Mouse (Mus musculus): ENCODE measurements around the gene Gm10643.

Gene Gm10643

GRCm38 (mm10) chr8:84065037-84065436 lies at the start of gene Gm10643:
Gene Gm10643, minus strand, starts transcription at chr8:84065137.
- in situ Hi-C loops (cut with MboI, MseI): no loop called here

DNA sequence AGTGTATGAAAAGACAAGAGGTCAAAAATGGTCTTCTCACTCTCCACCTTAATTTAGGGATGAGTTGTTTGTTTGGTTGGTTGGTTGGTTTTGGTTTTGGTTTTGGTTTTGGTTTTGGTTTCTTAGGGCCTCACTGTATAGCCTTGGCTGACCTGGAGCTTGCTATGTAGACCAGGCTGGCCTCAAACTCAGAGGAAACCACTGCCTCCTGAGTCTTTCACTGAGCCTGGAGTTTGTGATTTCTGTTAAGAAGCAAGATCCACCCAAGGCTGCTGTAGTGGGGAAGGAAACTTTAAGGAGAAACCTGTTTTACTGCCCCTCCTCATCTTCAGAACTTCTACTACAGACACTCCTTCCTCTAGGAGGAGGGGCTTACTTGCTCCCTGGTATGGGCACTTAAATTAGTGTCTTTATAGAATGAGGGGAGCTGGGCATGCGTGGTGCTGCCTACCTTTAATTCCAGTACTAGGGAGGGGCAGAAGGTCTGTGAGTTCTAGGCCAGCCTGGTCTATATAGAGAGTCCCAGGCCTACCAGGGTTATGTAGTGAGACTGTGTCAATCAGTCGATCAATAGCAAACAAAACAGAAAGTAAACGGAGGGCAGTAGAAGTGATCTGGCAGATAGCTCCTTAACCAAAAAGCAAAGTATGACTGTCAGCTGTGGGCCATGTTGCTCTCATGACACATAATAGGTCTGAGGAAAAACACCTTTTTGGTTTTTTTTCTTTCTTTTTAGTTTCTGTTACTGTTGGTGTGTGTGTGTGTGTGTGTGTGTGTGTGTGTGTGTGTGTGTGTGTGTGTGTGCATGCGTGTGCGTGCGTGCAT lies 41.5 kb upstream of the Gm10643 start:
- in situ Hi-C loops (cut with MboI, MseI): no loop called here

- in situ Hi-C loops (cut with MboI, MseI): no loop called here
Observed at GRCm38 (mm10) chr8:84105676-84106075, 40.7 kb upstream of the Gm10643 start.

DNA sequence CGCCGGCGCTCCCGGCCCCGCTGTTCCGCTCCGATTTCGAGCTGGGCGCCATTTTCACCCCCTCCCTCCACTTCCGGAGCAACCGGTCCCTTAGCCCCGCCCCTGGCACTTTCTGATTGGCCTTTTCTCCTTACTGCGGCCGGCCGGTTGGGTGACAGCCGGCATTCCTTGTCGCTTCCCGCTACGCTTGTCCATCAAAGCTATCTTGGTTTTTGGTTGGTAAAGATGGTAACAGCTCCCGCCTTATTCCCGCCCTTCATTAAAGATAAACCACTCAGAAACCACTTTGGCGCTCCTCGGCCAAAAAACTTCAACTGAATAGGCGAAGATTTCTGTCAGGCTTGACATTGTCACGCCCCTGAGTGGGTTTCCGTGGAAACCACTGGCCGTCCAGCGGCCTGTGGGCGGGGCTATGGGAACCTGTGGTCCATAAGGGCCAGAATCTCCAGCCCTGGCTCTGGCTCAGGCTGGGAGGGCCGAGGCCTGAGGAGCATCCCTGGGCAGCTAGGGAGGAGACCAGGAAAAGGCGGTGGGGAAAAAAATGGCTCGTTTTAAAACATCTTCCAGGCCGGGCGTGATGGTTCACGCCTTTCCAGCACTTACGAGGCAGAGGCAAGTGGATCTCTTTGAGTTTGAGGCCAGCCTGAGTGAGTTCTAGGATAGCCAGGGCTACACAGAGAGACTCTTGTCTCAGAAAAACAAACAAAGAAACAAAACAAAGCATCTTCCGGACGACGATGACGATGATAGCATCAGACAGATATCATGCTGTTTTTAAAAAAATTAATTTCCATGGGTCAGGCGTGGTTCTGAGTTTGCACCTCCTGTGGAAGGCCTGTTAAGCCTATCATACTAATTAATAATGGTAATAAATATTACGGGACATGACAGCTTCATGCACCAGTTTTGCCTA lies 40.0 kb upstream of the Gm10643 start, which contains the start of gene Dcaf15:
Gene Dcaf15 (minus strand): TSS at position 72 of the 913 bp plus-strand sequence.
- in situ Hi-C loops (cut with MboI, MseI): no loop called here

DNA sequence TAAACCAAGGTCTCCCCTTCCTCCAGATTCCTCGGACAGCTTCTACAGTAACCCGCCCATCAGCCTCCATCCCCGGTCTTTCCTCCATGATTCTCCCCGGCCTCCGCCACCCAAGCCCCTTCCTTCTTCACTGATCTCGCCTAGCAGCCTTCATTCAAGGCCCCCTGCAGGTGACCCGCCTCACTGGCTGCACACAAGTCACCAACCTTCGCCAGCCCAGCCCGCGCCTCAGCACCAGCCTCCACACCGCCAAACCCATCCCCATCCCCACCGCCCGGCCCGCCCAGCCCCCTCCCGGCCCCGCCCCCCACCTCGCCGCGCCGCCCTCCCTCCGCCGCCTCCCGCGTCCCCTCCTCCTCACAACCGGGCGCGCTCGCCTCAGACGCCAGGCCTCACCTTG lies 39.3 kb upstream of the Gm10643 start:
- in situ Hi-C loops (cut with MboI, MseI): no loop called here

DNA sequence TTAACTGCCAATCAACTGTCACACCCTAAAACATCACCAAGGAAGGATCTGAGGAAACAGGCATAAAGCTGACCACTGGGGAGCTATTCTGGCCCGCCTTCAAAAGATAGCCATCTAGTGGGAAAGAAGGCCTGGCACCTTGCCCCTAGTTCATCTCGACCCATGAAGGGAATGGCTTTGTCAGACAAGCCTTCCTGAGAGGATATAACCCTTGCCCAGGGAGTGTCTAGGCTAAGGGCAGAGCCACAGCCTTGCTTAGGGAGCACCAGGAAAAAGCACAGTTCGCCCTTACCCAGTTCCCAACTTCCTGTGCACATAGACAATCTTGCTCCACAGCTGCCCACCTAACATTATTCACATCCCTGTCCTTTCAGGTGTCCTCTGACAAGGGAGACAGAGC lies 38.7 kb upstream of the Gm10643 start:
- in situ Hi-C loops (cut with MboI, MseI): no loop called here

- in situ Hi-C loops (cut with MboI, MseI): no loop called here
Observed at GRCm38 (mm10) chr8:84101476-84102270, 36.7 kb upstream of the Gm10643 start.

DNA sequence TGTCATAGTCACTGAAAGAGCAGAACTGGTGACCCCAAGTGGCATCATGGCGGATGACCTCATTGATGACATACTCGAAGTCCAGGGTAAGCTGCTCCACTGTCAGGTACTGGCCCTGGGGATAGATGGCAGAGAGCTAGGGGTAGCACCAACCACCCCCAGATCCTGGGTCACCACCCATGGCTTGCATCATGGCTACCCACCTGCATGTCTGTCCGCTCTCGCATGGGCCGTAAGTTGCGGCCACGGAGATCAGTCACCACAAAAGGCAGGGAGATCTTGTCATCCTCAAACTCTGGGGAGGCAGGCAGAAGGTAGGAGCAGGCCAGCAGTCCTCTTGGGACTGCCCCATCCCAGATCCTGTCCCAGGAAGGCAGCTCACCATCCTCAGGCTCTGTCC lies 33.4 kb upstream of the Gm10643 start:
- in situ Hi-C loops (cut with MboI, MseI): no loop called here

GRCm38 (mm10) chr8:84096061-84096460 lies 31.1 kb upstream of the Gm10643 start:
- in situ Hi-C loops (cut with MboI, MseI): no loop called here

DNA sequence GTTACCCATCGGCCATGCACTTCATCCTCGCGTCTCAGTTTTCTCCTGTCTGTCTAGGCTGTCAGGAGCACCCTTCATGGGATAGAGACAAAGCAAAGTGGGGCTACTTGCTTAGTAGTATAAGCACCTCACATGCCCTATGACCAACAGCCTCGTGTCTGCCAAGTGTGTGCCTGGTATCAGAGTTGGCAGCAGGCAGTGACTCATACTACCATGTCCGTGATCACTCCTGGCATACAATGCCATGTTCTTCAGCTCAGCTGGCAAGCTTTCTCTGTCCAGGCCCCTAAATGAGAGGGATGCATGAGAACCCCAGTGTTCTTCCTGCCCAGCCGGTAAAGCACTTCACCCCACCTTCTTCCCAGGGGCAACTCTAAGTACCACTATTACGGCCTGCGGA lies 25.6 kb upstream of the Gm10643 start:
- in situ Hi-C loops (cut with MboI, MseI): loop anchor here (5.0 kb wide), 1 partner anchor 48 kb away; the partner anchor contains the start of genes Il27ra and Rln3

GRCm38 (mm10) chr8:84089277-84089676 lies 24.3 kb upstream of the Gm10643 start:
- in situ Hi-C loops (cut with MboI, MseI): no loop called here

DNA sequence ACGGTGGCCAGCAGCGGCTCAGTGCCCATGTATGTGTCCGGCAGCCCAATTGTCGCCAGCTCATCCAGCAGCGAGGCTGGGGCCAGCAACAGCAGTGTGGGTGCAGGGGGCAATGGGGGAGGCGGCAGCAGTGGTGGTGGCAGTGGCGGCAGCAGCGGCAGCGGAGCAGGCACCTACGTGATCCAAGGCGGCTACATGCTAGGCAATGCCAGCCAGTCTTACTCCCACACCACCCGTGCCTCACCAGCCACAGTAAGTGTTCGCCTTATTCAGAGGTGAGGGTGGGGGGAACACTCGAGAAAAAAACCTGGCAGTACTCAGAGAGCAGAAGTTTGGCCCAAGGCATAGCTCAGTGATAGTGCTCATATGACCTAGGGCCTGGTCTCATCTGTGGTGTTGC lies 22.9 kb upstream of the Gm10643 start:
- in situ Hi-C loops (cut with MboI, MseI): no loop called here

- in situ Hi-C loops (cut with MboI, MseI): no loop called here
Observed at GRCm38 (mm10) chr8:84087156-84087555, 22.2 kb upstream of the Gm10643 start.

DNA sequence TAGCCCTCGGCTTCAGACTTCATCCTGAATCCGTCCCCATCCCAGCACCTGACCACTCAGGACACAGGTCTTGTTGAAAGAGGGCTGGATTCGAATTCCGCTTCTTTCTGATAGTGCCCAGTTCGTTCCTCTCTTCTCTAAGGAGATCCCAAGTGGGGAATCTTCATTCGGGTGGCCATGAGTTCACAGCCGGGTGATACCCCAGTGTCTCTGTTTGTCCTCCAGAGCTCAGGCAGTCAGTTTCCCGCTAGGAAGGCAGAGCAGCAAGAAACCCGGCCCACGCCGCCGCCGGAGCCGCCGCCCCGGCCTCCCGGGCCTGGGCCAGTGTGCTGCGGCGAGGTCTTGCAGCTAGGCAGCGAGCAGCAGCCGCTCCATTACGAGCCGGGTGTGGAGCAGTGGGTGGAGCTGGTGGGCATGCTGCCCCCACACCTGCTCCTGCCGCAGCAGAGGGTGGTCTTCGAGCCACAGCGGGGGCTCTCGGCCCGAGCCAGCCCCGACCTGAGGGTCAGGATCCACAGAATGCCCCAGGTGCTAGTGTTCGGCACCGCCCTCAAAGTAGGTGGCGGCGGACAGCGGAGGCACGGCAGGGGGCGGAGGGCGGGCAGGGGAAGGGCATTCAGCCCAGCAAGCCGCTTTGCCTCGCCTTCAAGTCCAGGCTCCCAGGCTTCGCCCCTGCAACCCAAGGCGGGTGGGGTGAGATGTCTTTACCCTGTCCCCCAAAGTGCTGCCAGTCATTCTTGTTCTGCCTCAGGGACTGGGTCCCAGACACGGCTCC lies 19.6 kb upstream of the Gm10643 start:
- in situ Hi-C loops (cut with MboI, MseI): no loop called here

DNA sequence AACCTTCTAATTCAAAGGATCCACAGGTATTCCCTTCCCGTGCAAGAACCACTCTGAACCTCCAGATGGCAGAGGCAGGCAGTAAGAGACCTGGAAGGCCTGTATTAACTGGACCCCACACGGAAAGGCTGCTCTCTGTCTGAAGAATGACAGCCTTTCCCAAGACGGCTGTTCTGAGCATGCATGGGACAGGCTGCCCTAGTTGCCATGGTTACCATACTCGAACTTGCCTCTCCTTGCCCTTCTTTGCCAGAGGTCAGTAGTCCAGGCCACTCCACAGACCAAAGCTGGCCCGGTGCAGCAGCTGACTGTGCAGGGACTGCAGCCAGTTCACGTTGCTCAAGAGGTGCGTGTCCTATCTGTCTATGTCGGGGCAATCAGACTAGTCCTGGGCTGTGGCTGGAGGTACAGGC lies 18.9 kb upstream of the Gm10643 start:
- in situ Hi-C loops (cut with MboI, MseI): no loop called here

GRCm38 (mm10) chr8:84079206-84079605 lies 14.3 kb upstream of the Gm10643 start:
- in situ Hi-C loops (cut with MboI, MseI): no loop called here

GRCm38 (mm10) chr8:84076849-84077248 lies 11.9 kb upstream of the Gm10643 start:
- in situ Hi-C loops (cut with MboI, MseI): no loop called here

GRCm38 (mm10) chr8:84076412-84076811 lies 11.5 kb upstream of the Gm10643 start:
- in situ Hi-C loops (cut with MboI, MseI): no loop called here

- in situ Hi-C loops (cut with MboI, MseI): no loop called here
Observed at GRCm38 (mm10) chr8:84073230-84073976, 8.5 kb upstream of the Gm10643 start.

- in situ Hi-C loops (cut with MboI, MseI): no loop called here
Observed at GRCm38 (mm10) chr8:84072321-84072720, 7.4 kb upstream of the Gm10643 start.
